Mouse (Mus musculus) induced T-regulatory cell, adult 2 months (primary cell): ENCODE data around the gene Mrpl35.

ENCODE experiments used
- DNase-seq: peaks from one replicate; pipeline ENCODE4 v3.0.0-alpha.2; 2012; ENCODE audit warnings: low read depth

The Mrpl35 gene

DNA sequence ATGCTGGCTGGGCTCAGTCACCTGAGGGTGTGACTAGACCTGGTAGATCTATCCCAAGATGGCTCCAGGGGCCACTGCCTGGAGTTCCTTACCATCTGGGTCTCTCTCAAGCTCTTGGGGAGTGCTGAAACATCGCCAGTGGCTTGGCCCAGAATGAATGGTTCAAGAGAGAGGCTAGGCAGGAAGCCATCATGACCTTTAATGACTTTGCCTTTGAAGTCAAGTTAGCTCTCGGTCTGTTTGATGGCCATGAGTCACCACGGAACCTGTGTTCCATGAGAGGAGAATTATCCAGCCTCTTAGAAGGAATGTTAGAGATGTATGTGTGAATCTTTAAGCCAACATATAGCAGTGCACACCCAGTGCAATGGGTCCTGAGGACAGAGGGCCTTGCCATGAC lies 27.4 kb downstream of the Mrpl35 start:
- DNase-seq = no peak

GRCm38 (mm10) chr6:71791771-71792170 lies 35.0 kb downstream of the Mrpl35 start:
- DNase-seq = no peak

DNA sequence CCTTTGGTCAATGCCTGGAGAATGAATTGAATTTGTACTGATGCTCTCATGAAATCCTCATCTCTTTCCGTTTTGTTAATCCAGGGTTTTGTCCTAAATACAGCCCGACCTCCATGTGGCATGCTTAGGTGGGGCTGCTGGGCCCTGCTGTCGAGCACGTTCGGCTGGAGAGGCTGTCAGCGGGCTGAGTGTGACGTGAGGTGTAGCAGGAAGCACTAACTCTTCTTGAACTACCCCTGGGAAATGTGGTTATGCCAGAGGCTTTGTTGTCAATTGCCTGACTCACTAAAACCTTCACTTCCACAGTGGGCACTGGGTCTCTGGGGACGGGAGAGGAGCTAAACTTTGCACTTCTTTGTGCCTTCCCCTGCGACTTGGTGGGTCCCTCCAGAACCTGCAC lies 38.4 kb downstream of the Mrpl35 start:
- DNase-seq = no peak

GRCm38 (mm10) chr6:71783165-71783564 lies 43.6 kb downstream of the Mrpl35 start:
- DNase-seq = no peak

- DNase-seq = no peak
These were observed 46.3 kb downstream of the Mrpl35 start for GRCm38 (mm10) chr6:71780431-71780830.

GRCm38 (mm10) chr6:71779831-71780230 lies 46.9 kb downstream of the Mrpl35 start:
- DNase-seq = no peak

DNA sequence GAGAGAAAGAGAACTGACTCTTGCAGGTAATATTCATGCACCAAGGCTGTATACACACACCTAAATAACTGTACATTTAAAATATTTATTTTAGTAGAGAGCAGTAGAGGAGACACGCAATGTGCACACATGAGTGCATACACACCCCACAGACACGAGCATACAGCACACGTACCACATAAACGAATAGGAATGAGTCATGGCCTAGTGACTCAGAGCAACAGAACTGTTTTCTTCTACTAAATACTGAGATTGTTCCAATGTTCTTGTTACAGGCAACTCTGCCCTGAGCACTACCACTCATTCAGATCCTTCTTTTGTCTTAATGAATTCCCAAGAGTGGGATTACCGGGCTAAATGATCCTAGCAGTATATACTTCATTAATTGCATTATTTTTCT lies 48.8 kb downstream of the Mrpl35 start:
- DNase-seq = no peak

DNA sequence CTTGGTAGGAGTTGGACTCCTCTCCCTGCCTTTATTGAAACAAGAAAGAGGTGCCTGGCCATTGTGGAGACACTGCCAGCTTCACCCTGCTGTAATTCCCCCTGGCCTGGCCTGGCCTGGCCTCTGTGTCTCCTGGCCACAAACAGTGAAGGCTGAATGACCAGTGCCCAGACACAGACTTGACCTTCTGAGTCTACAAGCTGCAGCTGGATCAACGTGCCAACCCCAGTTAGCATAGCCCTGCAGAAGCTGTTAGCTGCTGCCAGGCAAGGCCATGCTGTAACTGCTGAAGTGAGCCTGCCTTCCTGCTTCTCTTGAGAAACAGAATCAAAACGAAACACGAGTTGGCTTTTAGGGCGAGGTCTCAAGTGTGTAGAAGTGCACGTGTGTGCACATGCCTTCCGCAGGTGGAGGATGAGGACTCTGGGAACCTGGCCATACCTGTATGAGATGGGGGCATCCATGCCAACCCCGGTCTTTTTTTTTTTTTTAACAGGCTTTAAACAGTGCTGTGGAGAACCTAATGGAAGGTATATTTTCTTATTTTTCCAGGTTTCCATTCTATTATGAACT lies 54.0 kb downstream of the Mrpl35 start:
- DNase-seq = no peak

- DNase-seq = no peak
These were observed 54.6 kb downstream of the Mrpl35 start for GRCm38 (mm10) chr6:71772156-71772555.

DNA sequence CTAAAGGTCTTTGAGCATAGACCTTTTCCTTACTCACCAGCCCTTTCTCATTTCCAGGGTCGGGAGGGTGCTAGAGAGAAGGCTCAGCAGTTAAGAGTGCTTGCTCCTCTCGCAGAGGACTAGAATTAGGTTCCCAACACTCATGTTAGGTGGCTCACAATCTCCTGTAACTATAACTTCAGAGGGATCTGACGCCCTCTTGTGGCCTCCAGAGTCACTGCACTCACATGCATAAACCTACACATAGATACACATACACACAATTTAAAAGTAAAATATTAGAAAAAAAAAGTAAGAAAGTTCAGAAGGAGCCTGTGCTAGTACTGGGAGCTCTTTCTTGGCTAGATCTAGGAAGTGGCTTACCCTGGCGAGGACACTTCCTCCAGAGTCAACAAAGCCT lies 55.5 kb downstream of the Mrpl35 start:
- DNase-seq = no peak

DNA sequence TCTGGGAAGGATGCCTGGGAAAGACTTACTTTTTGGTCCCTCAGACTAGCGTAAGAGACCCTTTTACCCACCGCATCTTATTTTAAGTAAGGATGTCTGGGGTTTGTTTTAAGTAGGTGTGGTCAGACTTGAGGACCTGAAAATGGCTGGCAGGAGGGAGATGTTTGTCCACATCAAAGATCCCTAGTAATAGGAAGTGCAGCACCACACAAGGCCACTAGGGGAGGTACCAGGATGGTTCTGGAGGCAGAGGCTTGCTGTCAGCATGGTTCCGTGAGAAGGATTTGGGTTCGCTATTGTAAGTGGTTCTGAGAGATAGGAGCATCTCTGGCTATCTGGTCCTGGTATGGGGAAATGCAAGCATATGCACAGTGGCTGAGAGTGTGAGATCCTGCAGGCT lies 55.9 kb downstream of the Mrpl35 start:
- DNase-seq = no peak

- DNase-seq = no peak
These were observed 56.7 kb downstream of the Mrpl35 start for GRCm38 (mm10) chr6:71769901-71770690.

GRCm38 (mm10) chr6:71767761-71768160 lies 59.0 kb downstream of the Mrpl35 start:
- no peak for DNase-seq
